Mouse (Mus musculus): ENCODE measurements around the gene Rac2.

- no peak for TF ChIP-seq CTCF (conservative IDR thresholded peaks at IDR 0.05; ENCODE audit: insufficient read depth, insufficient read length, low read depth, low read length)
- TF ChIP-seq POLR2A (IDR thresholded peaks at IDR 0.05; ENCODE audit: low read depth, low read length) = no peak
Observed at GRCm38 (mm10) chr15:78542098-78542766, 30.4 kb downstream of the Rac2 start.
